Mouse (Mus musculus) testis, adult 2 months (tissue): ENCODE data around the gene Prdx1. TPM values are rescaled to one million over a fixed set of nuclear protein-coding genes. Genes with fewer than 3 reads are reported as not detected.
"Not testable (repeated sequence)": the region's sequence is repeated elsewhere in the genome, so short reads cannot be mapped to it uniquely, and the experiment has no call there.

Experiments used
- H3K27ac ChIP-seq: fragments of 200-500 bp; 2 replicates; pipeline ENCODE4 v1.5.1; 2012; ENCODE audit warnings: low read depth, low read length; ENCODE audit not compliant: control insufficient read depth, insufficient read depth
- H3K27me3 ChIP-seq: fragments of 200-500 bp; 2 replicates; pipeline ENCODE4 v1.6.1; 2012; ENCODE audit warnings: mild to moderate bottlenecking, low read length, moderate library complexity; ENCODE audit not compliant: control insufficient read depth, insufficient read depth
- H3K36me3 ChIP-seq: fragments of 200-500 bp; 2 replicates; pipeline ENCODE4 v1.6.1; 2012; ENCODE audit warnings: mild to moderate bottlenecking, low read length; ENCODE audit not compliant: control insufficient read depth, insufficient read depth
- H3K4me1 ChIP-seq: fragments of 200-500 bp; 2 replicates; pipeline ENCODE4 v1.6.1; 2012; ENCODE audit warnings: low read length; ENCODE audit not compliant: control insufficient read depth, insufficient read depth
- H3K4me3 ChIP-seq: fragments of 200-500 bp; 2 replicates; pipeline ENCODE4 v1.5.1; 2012; ENCODE audit warnings: low read depth, mild to moderate bottlenecking, low read length, moderate library complexity, mixed read lengths; ENCODE audit not compliant: control insufficient read depth
- CTCF ChIP-seq: fragments of 200-500 bp; IDR thresholded peaks from 2 replicates; pipeline ENCODE4 v1.5.1; 2012; ENCODE audit warnings: low read depth, mild to moderate bottlenecking, inconsistent platforms, low read length, moderate library complexity; ENCODE audit not compliant: control insufficient read depth, insufficient read depth, insufficient replicate concordance
- POLR2A ChIP-seq: fragments of 200-500 bp; IDR thresholded peaks from 2 replicates; pipeline ENCODE4 v1.6.1; 2012; ENCODE audit warnings: low read depth, mild to moderate bottlenecking, inconsistent platforms, low read length, moderate library complexity; ENCODE audit not compliant: control insufficient read depth
- polyA plus RNA-seq: library from polyadenylated mRNA; depleted of rRNA; stranded (reverse); fragments of >200 nt; gene quantifications from 2 replicates; pipeline ENCODE4 v1.2.3, GENCODE M21; 2012

The Prdx1 gene
- polyA plus RNA-seq, 1 experiment: 77.9 TPM

- Histone ChIP-seq H3K36me3 (no peaks in the 10 kb centered on the region), H3K27ac (no peak overlapping the region), H3K27me3 (no peaks in the 10 kb centered on the region), H3K4me3 (no peak overlapping the region), H3K4me1 (no peaks in the 10 kb centered on the region)
- no peak for TF ChIP-seq CTCF
- TF ChIP-seq POLR2A: no peak
These were observed 7.5 kb upstream of the Prdx1 start for GRCm38 (mm10) chr4:116677808-116678207.

DNA sequence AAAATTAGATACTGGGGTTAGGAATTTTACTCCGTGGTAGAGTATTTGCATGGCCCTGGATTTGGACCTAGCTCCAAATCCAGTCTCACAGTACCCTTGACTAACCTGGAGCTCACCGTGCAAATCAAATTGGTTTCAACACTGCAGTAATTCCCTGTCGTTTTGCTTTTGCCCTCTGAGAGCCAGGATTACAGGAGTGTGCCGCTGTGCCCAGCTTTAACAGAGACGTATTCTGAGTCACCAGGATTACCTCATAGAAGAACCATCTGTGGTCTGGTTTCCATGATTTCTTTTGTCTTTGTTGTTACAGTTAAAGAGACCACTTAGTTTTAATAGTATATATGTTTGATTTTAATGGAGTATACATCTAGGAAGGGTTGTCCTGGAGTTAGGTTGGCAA is 6.2 kb upstream of the Prdx1 start:
- Histone ChIP-seq H3K27me3 (no peaks in the 10 kb centered on the region), H3K36me3 (no peaks in the 10 kb centered on the region), H3K27ac (no peak overlapping the region), H3K4me1 (no peaks in the 10 kb centered on the region), H3K4me3 (no peak overlapping the region)
- no peak for TF ChIP-seq CTCF
- TF ChIP-seq POLR2A: no peak

DNA sequence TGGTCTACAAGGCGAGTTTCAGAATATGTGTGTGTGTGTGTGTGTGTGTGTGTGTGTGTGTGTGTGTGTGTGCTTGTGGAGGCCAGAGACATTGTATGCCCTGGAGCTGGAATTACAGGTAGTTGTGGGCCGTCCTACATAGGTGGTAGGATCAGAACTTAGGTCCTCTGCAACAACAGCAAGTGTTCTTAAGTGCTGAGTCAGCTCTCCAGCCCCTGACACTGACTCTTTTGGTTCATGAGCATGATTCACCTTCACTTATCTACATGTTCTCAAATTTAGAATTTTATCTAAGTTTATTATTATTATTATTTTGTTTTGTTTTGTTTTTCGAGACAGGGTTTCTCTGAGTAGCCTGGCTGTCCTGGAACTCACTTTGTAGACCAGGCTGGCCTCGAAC is 4.8 kb upstream of the Prdx1 start:
- H3K27ac ChIP-seq, H3K36me3 ChIP-seq, H3K4me3 ChIP-seq, H3K27me3 ChIP-seq, H3K4me1 ChIP-seq: not testable (repeated sequence)

- Histone ChIP-seq H3K36me3 (no peaks in the 10 kb centered on the region), H3K27me3 (no peaks in the 10 kb centered on the region), H3K4me3 (no peak overlapping the region), H3K4me1 (peaks cover 10% of the 10 kb centered on the region), H3K27ac (no peak overlapping the region)
- TF ChIP-seq CTCF (no peak), POLR2A (no peak)
These were observed 1.4 kb upstream of the Prdx1 start for GRCm38 (mm10) chr4:116683957-116684356.

DNA sequence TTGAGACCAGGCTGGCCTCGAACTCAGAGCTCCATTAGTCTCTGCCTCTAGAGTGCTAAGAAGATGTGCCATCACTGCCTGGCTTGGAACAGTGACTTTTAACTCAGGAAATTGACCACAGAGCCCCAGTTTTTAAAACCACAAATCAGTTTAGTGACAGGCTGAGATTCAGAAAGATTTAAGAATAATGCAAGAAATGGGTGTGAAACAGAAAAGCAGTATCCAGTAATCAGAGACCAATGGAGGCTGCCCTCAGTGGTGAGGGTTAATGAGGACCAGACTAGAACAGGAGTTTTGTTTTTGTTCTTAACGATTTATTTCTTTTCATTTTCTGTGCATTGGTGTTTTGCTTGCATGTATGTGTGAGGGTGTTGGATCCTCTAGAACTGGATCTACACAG is 679 bp upstream of the Prdx1 start:
- Histone ChIP-seq H3K27me3 (no peaks in the 10 kb centered on the region), H3K27ac (peak overlapping the region; percentile 99), H3K4me1 (peaks cover 10% of the 10 kb centered on the region), H3K36me3 (no peaks in the 10 kb centered on the region), H3K4me3 (peak overlapping the region; percentile 100)
- no peak for TF ChIP-seq CTCF
- TF ChIP-seq POLR2A: no peak

DNA sequence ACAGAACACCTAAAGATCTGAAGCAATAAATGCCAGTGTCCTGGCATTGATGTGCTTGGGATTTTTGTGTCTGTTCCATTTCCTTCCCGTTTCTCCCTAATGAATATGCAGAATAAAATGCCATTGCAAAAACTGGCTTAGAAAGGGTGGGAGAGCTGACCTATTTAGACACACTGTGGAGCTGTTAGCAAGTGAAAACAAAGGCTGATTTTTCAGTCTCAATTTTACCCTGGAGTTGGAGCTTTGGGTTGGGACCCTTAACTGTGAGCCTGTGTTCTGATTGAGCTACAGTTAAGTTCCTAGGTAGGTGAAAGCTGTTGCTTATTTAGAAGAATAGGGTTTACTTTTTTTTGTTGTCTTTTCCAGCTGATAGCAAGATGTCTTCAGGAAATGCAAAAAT is 1.7 kb downstream of the Prdx1 start:
- Histone ChIP-seq H3K27ac (no peak overlapping the region; the same call in 1 of the 2 replicates), H3K36me3 (no peaks in the 10 kb centered on the region), H3K4me3 (no peak overlapping the region; the same call in 1 of the 2 replicates), H3K4me1 (peaks cover 10% of the 10 kb centered on the region), H3K27me3 (no peaks in the 10 kb centered on the region)
- TF ChIP-seq POLR2A: no peak
- no peak for TF ChIP-seq CTCF

- Histone ChIP-seq H3K4me1 (peaks cover 10% of the 10 kb centered on the region), H3K27me3 (no peaks in the 10 kb centered on the region), H3K4me3 (no peak overlapping the region), H3K36me3 (0 out of 2 replicates have a peak, but pooled peaks cover 2% of the 10 kb centered on the region), H3K27ac (no peak overlapping the region)
- no peak for TF ChIP-seq POLR2A
- no peak for TF ChIP-seq CTCF
These were observed 4.0 kb downstream of the Prdx1 start for GRCm38 (mm10) chr4:116689309-116689876.

DNA sequence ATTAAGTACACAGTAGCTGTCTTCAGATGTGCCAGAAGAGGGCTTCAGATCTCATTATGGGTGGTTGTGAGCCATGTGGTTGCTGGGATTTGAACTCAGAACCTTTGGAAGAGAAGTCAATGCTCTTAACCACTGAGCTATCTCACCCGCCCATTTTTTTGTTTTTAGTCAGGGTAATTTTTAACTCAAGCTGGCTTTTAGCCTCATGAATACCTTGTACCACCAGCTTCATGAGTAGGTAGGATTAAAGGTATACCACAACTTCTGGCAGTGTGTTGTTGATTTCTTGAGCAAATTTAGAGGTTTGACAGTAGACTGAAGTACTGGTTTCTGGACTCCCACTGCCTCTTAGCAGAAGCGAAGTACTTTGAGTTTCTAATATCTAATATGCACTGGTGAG is 6.8 kb downstream of the Prdx1 start:
- no peak overlapping the region for H3K27ac ChIP-seq
- TF ChIP-seq CTCF (no peak), POLR2A (no peak)

More for the DNA sequence above, 6.8 kb downstream of the Prdx1 start:
- no peaks in the 10 kb centered on the region for H3K27me3 ChIP-seq
- no peaks in the 10 kb centered on the region; the same call in 1 of the 2 replicates for H3K4me1 ChIP-seq
- H3K36me3 ChIP-seq: 0 out of 2 replicates have a peak, but pooled peaks cover 2% of the 10 kb centered on the region
- H3K4me3 ChIP-seq: no peak overlapping the region
